Mouse (Mus musculus): ENCODE data around the gene Mdm4.

The Mdm4 gene

GRCm38 (mm10) chr1:132945826-132946225 lies 84.5 kb downstream of the Mdm4 start:
- no peak for DNase-seq (ENCODE audit: low spot score in 2 of 2)

GRCm38 (mm10) chr1:132938975-132939374 lies 91.4 kb downstream of the Mdm4 start:
- no peak for DNase-seq (ENCODE audit: low spot score in 2 of 2)

- DNase-seq (ENCODE audit: low spot score in 2 of 2), result no peak
Observed at GRCm38 (mm10) chr1:132937296-132938030, 92.9 kb downstream of the Mdm4 start.

- peak; percentile 66 for DNase-seq (ENCODE audit: low spot score in 2 of 2)
Observed at GRCm38 (mm10) chr1:132934856-132935255, 95.5 kb downstream of the Mdm4 start.

GRCm38 (mm10) chr1:132932421-132932820 lies 97.9 kb downstream of the Mdm4 start:
- DNase-seq (ENCODE audit: low spot score in 2 of 2), result no peak

GRCm38 (mm10) chr1:132930291-132930690 lies 100.1 kb downstream of the Mdm4 start:
- DNase-seq (ENCODE audit: low spot score in 2 of 2), result no peak

GRCm38 (mm10) chr1:132928907-132929250 lies 101.5 kb downstream of the Mdm4 start:
- DNase-seq (ENCODE audit: low spot score in 2 of 2), result no peak

GRCm38 (mm10) chr1:132928032-132928906 lies 102.1 kb downstream of the Mdm4 start:
- no peak for DNase-seq (ENCODE audit: low spot score in 2 of 2)

- DNase-seq (ENCODE audit: low spot score in 2 of 2), result no peak
Observed at GRCm38 (mm10) chr1:132925270-132925669, 105.1 kb downstream of the Mdm4 start.

- no peak for DNase-seq (ENCODE audit: low spot score in 2 of 2)
Observed at GRCm38 (mm10) chr1:132922257-132922656, 108.1 kb downstream of the Mdm4 start.

- DNase-seq (ENCODE audit: low spot score in 2 of 2), result no peak
Observed at GRCm38 (mm10) chr1:132921071-132921470, 109.3 kb downstream of the Mdm4 start.

GRCm38 (mm10) chr1:132919258-132919657 lies 111.1 kb downstream of the Mdm4 start:
- no peak for DNase-seq (ENCODE audit: low spot score in 2 of 2)

GRCm38 (mm10) chr1:132918117-132918680 lies 112.2 kb downstream of the Mdm4 start:
- no peak for DNase-seq (ENCODE audit: low spot score in 2 of 2)

GRCm38 (mm10) chr1:132917554-132917953 lies 112.8 kb downstream of the Mdm4 start:
- DNase-seq (ENCODE audit: low spot score in 2 of 2), result no peak

GRCm38 (mm10) chr1:132915849-132916493 lies 114.4 kb downstream of the Mdm4 start:
- DNase-seq (ENCODE audit: low spot score in 2 of 2), result peak; percentile 77 to 84

- no peak for DNase-seq (ENCODE audit: low spot score in 2 of 2)
Observed at GRCm38 (mm10) chr1:132910414-132911041, 119.8 kb downstream of the Mdm4 start.

GRCm38 (mm10) chr1:132909951-132910350 lies 120.4 kb downstream of the Mdm4 start:
- no peak for DNase-seq (ENCODE audit: low spot score in 2 of 2)

All from right cerebral cortex, adult 2 months (tissue).